Mouse (Mus musculus) testis, adult 2 months (tissue): Measurements from ENCODE around the gene Tmem110.

ENCODE experiments used
- CTCF ChIP-seq: fragments of 200-500 bp; IDR thresholded peaks from 2 replicates; pipeline ENCODE4 v1.5.1; 2012; ENCODE audit warnings: low read depth, mild to moderate bottlenecking, inconsistent platforms, low read length, moderate library complexity; ENCODE audit not compliant: control insufficient read depth, insufficient read depth, insufficient replicate concordance
- POLR2A ChIP-seq: fragments of 200-500 bp; IDR thresholded peaks from 2 replicates; pipeline ENCODE4 v1.6.1; 2012; ENCODE audit warnings: low read depth, mild to moderate bottlenecking, inconsistent platforms, low read length, moderate library complexity; ENCODE audit not compliant: control insufficient read depth

GRCm38 (mm10) chr14:30888271-30888732 lies 62.9 kb downstream of the Tmem110 start:
- TF ChIP-seq CTCF (no peak), POLR2A (no peak)
